Mouse (Mus musculus) thymus, postnatal 25 days (tissue): Measurements from ENCODE around the gene Ccm2l.

Experiments used
- DNase-seq: peaks from one replicate; pipeline ENCODE4 v3.0.0; 2022

Ccm2l gene

DNA sequence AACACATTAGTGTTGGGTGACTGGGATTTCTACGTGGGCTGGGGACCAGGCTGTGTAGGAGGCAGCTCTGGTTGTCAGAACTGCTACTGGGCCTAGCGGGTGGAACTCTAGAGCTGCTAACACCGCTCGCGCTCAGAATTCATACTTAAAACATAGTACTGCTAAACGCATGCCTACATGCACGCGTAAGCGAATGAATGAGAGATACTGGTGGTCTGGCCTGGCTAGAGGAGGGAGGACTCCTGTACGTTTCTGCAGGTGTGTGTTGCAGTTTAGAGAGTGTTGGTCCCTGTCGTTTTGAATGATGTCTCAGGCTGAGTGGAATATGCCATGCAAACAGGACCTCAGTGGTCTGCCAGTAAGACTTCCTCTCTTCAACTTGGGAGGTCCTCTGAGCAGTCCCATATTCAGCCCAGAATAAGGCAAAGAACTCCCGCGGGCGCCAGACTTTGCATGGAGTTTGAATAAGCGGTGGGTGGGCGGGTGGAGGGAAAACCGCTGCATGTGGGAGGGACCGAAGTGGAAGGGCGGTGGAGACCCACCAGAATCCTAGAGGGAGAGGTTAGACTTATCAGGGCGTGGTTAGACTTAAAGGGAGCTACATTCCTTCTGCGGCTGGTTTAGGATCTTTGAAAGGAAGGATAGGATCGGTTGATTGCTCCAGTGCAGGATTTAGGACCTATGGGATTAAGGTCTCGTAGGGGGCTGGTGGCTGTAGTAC is 41.5 kb downstream of the Ccm2l start:
- no peak for DNase-seq

DNA sequence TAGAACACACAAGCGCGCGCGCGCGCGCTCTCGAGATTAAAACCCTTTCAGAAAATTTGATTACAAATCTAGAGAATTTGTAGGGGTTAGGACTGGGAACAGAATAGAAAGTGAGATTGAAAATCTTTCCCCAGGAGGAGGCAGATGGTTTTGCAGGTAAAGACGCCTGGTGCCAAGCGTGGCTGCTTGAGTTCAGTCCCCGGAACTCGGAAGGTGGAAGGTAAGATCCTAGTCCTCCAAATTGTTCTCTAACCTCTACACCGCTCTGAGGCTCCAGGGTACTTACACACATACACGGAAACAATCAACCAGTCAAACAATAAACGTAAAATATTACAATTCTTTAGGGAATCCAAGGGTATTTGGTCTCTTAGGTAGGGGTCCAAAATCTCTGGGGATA is 42.0 kb downstream of the Ccm2l start:
- no peak for DNase-seq

DNA sequence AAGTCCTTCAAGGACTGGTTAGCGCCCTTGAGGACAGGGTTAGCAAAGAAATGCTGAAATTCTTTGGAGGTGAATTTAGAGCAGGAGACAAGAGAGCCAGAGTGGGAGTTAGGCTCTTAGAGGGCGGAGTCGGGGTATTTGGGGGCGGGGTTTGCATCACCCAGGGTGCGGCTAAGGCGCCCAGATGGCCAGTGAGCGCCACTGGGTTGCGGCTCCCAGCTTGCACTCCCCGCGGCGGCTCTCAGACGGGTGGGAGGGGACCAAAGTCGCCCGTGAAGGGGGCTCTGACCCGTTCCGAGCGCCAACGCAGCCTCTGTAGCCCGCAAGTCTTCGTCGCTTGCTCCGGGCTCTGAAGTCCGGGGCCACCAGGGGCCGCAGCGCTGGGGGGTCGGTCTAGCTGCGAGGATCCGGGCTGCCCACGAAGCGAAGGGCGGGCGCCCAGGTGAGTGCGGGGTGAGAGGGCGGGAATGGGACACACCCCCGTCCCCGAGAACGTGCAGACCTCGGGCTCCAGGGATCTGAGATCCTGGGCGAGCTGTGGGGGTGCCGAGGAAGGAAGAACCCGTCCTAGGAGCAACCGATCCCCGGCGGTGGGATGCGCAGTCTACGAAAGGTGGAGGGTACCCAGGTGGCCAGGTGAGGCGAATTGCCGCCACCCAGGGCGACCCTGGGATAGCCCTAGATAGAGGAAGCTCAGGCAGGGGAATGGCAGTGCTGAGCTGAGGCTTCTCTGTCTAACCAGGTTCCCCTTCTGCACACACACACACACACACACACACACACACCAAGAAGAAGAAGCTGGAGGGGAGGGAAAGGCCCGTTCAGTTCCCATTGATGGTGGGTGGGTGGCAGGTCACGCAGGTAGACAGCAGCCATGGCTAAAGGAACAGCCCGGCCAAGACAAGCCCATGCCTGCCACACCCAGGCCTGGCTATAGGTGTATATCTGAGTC is 42.8 kb downstream of the Ccm2l start, which contains the start of gene Hck:
Hck (plus strand) TSS at position 156 of the 952 bp plus-strand sequence.
- peak; percentile 16 for DNase-seq

GRCm38 (mm10) chr2:153109596-153109995 is 43.8 kb downstream of the Ccm2l start:
- no peak for DNase-seq

GRCm38 (mm10) chr2:153111298-153111697 is 45.5 kb downstream of the Ccm2l start:
- DNase-seq: no peak

DNA sequence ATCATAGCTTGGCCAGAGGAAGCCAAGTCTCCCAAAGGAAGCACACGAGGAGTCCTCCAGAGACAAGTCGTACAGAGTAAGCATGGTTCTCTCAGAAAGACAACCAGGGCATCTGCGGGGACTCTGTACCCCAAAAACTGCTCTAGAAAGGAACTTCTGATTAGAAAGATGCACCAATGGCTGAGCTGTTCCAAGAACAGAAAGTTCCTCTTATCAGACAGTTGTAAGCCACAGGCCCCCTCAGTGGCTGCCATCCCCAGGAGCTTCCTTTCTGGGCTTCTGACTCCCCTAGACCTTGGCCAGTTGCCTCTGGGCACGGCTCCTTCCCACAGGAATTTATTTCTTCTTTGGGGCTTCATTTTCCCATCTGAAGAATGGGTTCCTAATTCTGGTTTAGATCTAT is 49.9 kb downstream of the Ccm2l start:
- no peak for DNase-seq

DNA sequence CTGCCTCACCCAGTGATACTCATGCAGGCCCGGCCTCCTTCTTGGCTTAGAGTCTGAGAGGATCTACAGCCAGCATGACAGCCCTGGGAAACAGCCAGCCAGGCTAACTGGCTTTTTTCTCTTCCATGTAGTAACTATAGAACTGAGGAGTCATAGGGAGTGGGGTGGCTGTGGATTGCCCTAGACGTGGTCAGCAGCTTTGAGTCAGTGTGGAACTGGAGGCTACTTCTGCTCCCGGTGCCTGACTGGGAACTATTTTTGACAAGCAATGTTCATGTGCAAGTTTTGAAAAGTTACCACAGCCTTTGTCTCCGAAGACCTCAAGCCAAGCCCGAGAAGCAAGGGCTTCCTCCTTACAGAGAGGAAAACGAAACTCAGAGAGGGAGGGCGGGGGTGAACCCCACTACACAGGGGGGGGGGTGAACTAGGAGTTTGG is 51.3 kb downstream of the Ccm2l start:
- peak; percentile 38 for DNase-seq

- DNase-seq: no peak
Measured at GRCm38 (mm10) chr2:153119488-153119887, 53.7 kb downstream of the Ccm2l start.

DNA sequence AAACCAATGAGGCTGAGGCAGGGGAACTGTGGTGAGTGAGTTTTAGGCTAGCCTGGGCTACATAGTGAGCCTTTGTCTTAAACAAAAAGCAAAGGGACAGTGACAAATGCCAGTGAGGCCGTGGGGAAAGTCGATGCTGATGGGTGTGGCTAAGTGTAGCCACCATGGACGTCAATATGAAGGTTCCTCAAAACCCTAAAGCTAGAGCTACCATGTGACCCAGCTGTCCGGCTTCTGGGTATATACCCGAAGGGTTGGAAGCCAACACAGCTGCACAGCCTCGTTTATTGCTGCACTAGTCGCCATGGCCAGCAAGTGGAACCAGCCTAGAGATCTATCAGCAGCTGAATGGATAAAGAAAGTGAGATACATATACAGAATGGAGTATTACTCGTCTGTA is 54.4 kb downstream of the Ccm2l start:
- no peak for DNase-seq

DNA sequence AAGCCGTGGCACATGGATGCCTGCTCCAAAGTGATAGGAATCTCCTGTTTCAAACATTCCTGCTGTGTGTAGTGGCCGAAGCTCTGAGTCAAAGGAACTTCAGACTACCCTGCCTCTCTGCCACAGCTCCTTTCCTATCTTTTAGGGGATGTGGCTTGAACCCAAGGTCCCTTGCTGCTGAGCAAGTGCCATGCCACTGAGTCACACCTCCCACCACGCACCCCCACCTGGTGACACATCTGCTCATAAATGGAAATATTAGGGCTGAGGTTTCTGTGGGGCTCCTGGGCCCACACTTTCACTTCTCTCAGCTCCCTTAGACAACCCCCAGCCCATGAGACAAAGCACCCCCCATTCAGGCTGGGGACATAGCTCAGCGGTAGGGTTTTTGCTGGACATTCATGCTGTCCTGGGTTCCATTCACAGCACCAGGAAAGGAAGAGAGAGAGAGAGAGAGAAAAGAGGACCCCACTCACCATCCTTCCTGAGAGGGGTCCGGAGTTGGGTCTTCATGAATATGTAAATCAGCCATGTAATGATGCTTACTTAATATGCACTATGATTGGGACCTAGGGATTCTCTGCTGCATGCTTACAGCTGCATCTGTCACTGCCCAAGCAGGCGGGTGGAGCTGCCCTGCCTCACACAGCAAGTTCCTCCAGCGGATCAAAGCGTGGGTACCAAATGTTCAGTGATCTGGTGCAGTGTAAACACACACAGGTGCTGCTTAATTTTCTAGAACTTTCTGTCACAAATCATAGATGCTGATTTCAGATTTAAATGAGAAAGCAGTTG is 56.3 kb downstream of the Ccm2l start:
- DNase-seq: no peak

GRCm38 (mm10) chr2:153122701-153123100 is 56.9 kb downstream of the Ccm2l start:
- no peak for DNase-seq

DNA sequence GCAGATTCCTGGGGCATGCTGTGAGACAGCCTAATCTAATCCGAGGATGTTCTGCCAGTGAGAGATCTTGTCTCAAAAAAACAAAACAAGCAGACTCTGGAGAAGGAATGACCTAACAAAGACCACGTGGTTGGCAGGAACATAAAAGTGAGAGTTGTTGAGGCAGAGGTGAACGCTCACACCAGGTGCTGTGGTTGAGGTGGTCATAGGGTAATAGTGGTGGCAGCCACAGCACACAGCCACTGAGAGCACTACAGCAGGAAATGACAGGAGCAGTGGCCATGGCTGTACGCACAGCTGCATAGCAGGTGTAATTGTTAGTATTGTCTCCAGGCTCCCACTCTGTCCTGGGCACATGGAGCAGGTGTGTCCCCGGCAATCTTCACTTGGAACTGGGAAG is 60.1 kb downstream of the Ccm2l start:
- no peak for DNase-seq

- peak; percentile 39 for DNase-seq
Measured at GRCm38 (mm10) chr2:153131019-153131418, 65.3 kb downstream of the Ccm2l start.
